Mouse (Mus musculus) yolk sac, embryonic 10.5 days (tissue): ENCODE results near the gene Znrd1as.

Experiments used
- DNase-seq: peaks from one replicate; pipeline ENCODE4 v3.0.0-alpha.2; 2017; ENCODE audit warnings: low spot score

The Znrd1as gene

DNA sequence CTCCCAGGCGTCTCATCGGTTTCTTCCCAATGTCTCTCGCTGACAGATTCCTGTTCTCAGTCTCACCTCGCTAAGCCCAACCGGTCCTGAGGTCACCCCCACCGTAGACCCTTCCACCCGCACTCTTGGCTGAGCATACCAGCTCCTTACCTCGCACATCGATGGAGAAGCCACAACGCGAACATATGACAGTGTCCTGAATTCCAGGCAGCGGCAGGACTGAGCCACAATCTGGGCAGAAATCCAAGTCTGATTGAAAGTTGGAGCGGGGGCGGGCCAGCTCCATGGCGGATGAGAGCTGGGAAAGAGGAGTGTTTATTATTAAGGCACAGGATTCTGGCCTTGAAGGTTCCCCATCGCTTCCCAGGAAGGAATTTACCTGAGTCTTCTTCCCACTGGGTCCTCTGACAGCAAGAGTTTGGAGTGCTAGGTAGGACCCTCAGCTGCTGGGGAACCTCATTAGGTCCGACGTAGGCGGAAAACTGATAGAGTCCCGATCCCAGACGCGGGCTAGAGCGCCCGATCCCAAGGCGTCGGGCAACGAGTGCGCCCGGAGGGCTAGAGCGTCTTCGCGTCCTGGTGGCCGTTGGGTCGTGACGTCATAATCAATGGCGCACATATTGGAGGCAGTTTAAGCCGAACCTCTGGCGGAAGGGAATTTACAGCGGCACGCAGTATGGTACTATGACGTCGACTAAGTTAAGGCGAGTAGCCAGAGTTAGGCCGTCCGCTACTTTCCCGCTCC, at the start of gene Znrd1as, which contains the start of gene Znrd1:
TSS of gene Znrd1as (plus strand) at position 594 of the 745 bp plus-strand sequence.
TSS of gene Znrd1 (minus strand) at position 561 of the 745 bp plus-strand sequence.
- peak; percentile 95 for DNase-seq

DNA sequence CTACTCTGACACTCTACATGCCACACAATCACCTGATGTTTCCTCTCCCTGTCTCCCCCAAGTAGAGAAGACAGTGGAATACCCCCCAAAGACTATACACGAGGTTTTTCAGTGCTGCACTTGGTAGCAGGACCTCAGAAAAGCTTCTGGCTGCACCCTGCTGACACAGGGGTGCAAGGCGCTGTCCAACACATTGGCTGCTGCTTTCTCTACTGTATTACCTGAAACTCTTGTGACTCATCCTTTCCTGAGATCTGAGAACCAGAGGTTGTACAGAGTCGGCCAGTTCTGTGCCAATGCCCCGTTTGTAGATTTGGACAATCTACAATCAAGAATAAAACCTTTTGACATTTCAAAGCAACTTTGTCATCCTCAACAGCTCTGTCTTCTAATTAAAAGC, 48.6 kb upstream of the Znrd1as start:
- DNase-seq = no peak

DNA sequence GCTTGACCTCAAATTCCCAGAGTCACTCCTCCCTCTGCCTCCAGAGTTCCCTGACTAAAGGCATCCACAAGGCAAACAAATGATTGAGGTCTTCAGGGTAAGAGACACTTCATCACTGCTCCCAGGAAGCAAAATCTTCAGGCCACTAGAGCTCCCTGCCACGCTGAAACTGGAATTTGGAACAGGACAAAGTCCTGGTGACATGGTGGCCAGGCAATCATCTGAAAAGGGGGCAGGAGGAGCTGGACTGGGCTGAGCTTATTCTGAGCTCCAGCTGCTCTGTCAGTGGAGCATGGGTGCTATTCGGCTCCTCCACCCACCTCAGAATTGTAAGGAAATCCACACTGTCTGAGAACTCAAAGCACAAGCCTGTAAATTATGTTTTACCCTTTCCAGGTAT, 46.4 kb upstream of the Znrd1as start:
- DNase-seq = no peak

GRCm38 (mm10) chr17:36914108-36914507, 44.3 kb upstream of the Znrd1as start:
- peak; percentile 53 for DNase-seq

GRCm38 (mm10) chr17:36915076-36915475, 43.3 kb upstream of the Znrd1as start:
- peak; percentile 35 for DNase-seq

GRCm38 (mm10) chr17:36920239-36920638, 38.2 kb upstream of the Znrd1as start:
- DNase-seq = no peak

GRCm38 (mm10) chr17:36922715-36923114, 35.7 kb upstream of the Znrd1as start:
- DNase-seq = peak; percentile 20

GRCm38 (mm10) chr17:36923491-36923890, 34.9 kb upstream of the Znrd1as start:
- no peak for DNase-seq

DNA sequence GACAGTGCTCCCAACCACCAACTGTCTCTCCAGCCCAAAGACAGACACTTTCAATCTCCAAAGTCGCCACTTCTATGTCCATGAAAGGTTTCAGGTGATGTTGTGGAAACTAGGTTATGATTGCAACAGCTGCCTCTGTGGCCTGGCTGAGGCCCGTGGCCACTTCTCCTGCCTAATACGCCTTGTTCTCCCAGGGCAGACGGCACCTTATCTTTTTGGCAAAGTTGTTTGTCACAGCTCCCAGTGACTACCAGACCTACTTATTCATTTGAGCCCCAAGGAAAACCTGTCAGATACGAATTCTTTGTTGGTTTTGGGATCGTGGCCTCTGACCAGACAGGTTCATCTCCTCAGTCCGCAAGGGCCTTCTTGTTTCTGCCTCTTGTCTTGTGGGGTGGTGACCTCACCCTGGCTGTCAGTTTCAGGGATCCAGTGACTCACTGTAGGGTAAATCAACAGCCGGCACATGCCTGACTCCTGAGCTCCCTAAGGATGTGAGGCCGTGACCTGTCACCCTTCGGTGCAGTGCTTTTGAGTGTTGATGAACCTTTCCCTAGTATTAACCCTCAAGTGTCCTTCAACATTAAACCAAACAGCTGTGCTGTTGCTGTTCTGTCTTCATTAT, 30.8 kb upstream of the Znrd1as start:
- DNase-seq = no peak

GRCm38 (mm10) chr17:36929236-36929932, 29.0 kb upstream of the Znrd1as start:
- no peak for DNase-seq

DNA sequence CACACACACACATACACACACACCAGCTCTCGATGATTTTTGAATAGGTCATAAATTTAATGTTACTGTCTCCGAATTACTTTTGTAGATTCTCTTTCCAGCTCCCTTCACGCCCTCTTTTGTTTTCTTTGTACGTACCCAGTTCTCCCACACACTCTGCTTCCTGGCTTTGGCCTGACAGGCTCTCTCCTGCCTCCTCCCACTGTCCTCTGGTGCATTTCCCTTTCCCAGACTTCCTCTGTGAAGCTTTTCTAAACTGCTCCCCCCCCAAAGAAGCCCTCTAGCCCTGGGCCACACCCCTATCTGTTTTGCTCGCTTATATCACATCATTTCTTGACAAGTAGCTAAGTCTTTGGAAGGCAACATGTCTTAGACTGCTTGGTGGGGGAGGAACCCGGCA, 28.2 kb upstream of the Znrd1as start:
- DNase-seq = no peak

DNA sequence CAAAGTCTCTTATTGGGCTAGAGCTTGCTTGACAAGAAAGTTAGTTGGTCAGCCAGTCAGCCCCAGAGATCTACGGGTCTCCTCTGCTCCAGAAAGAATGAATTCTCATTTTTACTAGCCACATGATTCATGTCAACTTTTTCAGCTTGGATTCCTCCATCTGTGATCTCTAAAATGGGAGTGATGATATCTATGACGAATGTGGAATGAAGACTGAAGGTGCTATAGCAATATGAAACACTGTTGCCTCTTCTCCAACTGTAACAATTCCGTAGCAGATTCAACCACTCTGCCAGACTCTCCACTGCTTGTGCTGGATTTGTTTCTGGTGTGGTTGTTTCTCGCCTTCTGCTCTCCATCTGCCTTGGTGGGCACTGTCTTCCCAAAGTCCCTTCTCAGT, 27.3 kb upstream of the Znrd1as start:
- DNase-seq = no peak

DNA sequence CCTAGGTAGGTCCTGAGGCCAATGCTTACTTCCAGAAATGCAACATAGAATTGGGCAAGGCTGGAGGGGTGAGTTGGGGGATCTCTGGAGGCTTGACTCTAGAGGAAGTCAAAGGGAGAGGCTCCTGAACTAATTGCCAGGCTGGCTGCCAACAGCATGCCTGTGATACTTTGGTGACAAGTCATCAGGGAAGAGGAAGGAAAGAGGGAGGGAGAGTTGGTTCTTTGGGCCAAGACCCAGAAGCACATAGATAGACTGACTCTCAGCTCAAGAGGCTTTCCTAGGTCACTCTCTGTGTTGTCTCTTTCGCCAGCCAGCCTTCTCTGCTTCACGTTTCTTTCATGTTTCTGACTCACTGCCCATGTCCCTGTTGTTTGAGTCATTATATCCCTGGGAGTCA, 26.6 kb upstream of the Znrd1as start:
- DNase-seq = no peak

GRCm38 (mm10) chr17:36938056-36938455, 20.3 kb upstream of the Znrd1as start:
- no peak for DNase-seq

GRCm38 (mm10) chr17:36942391-36942790, 16.0 kb upstream of the Znrd1as start:
- no peak for DNase-seq

DNA sequence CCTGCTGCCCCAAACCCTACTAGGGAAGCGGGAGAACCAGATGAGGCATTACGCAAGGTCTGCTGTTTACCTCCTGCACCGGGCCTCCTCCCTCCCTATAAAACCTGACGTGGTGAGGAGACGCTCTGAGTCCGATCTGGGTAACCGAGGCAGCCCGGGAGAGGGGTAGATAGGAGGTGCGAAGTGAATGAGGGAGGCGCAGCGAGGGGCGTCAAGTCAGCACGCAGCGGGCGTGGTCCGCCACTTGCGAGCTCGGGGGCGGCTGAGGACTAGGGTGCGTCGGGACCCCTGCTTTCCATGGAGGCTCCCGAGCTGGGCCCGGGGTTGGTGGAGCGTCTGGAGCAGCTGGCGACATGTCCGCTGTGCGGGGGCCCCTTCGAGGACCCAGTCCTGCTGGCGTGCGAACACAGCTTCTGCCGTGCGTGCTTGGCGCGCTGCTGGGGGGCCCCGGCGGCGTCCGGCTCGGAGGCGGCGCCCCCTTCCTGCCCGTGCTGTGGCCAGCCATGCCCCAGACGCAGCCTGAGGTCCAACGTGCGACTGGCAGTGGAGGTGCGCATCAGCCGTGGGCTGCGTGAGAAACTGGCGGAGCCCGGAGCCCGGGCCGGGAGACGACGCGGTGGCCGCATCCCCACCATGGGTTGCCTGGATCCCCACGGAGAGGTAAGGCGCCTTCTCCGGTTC, 15.5 kb upstream of the Znrd1as start, which contains the start of gene Rnf39:
TSS of gene Rnf39 (plus strand) at position 128 of the 681 bp plus-strand sequence.
- no peak for DNase-seq

DNA sequence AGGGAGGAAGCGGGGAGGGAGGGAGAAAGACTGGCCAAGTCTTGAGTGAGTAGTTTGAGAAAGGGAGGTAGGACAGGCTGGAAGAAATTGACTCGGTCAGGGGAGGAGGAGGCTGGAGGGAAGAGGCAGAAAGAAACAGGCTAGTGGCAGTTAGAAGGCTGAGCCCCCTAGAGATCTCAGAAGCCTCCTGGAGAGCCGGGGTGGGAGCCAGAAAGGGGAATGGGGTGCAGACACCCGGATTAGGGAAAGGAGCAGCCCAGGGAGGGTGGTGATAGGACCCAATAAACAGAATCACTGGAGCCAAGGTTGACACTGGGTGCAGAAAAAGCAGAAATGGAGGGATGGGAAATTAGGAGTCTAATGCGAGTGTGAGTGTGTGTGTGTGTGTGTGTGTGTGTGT, 14.7 kb upstream of the Znrd1as start:
- DNase-seq = no peak

- DNase-seq = no peak
These were observed 14.1 kb upstream of the Znrd1as start for GRCm38 (mm10) chr17:36944121-36944775.

GRCm38 (mm10) chr17:36947051-36947819, 11.2 kb upstream of the Znrd1as start:
- peak; percentile 39 for DNase-seq

DNA sequence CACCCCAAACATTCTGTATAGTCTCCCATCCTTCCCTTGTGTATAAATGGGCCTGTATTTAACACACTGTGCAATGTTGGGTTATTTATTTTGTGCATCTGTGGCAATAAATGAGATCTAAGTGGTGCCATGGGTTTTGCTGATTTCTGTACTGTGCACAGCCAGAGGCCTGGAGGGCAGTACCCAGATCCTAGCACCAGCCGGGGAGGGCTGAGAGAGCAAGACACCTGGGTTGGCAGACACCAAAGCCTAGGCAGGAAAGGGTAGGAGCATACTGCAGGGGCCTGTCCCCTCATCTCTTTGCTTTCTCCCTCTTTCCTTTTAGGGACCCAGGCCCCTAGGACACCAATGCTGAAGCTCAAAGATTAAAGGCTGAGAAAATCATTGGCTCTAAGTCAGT, 10.1 kb upstream of the Znrd1as start:
- DNase-seq = no peak

- DNase-seq = no peak
These were observed 9.1 kb upstream of the Znrd1as start for GRCm38 (mm10) chr17:36949265-36949664.
